Mouse (Mus musculus): ENCODE data around the gene Tmem184b. TPM values are rescaled to one million over a fixed set of nuclear protein-coding genes. Genes with fewer than 3 reads are reported as not detected.
A peak's percentile ranks its signal among the peaks of the same experiment; 100 is the strongest.

The Tmem184b gene
- polyA plus RNA-seq, 1 experiment = 269 TPM

- WGBS = 16% methylated on average over 20 of the region's 20 CpGs
- peak; percentile 61 for DNase-seq
- peaks cover 21% of the 10 kb centered on the region for H3K4me1 ChIP-seq (ENCODE audit: control insufficient read depth, insufficient read depth, low read length)
- peak overlapping the region; percentile 69 for H3K4me3 ChIP-seq (replicated peaks; ENCODE audit: extremely low read depth, low read depth, low read length)
- peak; percentile 61; the same call in 1 of the 2 replicates for TF ChIP-seq POLR2A (IDR thresholded peaks at IDR 0.05; ENCODE audit: borderline replicate concordance, extremely low read depth, low read depth, low read length)
- no peak for TF ChIP-seq CTCF (IDR thresholded peaks at IDR 0.05; ENCODE audit: insufficient read depth, low read length)
These were observed 76.1 kb downstream of the Tmem184b start for GRCm38 (mm10) chr15:79326971-79327961.

GRCm38 (mm10) chr15:79326264-79326663 is 77.1 kb downstream of the Tmem184b start:
- Histone ChIP-seq H3K4me1 (ENCODE audit: control insufficient read depth, insufficient read depth, low read length) (peaks cover 21% of the 10 kb centered on the region), H3K4me3 (replicated peaks; ENCODE audit: extremely low read depth, low read depth, low read length) (no peak overlapping the region)
- peak; percentile 59 for DNase-seq
- TF ChIP-seq CTCF (IDR thresholded peaks at IDR 0.05; ENCODE audit: insufficient read depth, low read length) (no peak), POLR2A (IDR thresholded peaks at IDR 0.05; ENCODE audit: borderline replicate concordance, extremely low read depth, low read depth, low read length) (peak; percentile 40; the same call in 1 of the 2 replicates)
- WGBS = 40% methylated on average over 4 of the region's 4 CpGs

- H3K4me1 ChIP-seq (ENCODE audit: control insufficient read depth, insufficient read depth, low read length) = peaks cover 21% of the 10 kb centered on the region
- 68% methylated on average over 3 of the region's 3 CpGs for WGBS
These were observed 77.6 kb downstream of the Tmem184b start for GRCm38 (mm10) chr15:79325742-79326141.

GRCm38 (mm10) chr15:79324373-79324772 is 79.0 kb downstream of the Tmem184b start:
- TF ChIP-seq CTCF (IDR thresholded peaks at IDR 0.05; ENCODE audit: insufficient read depth, low read length) (no peak), POLR2A (IDR thresholded peaks at IDR 0.05; ENCODE audit: borderline replicate concordance, extremely low read depth, low read depth, low read length) (no peak)
- 82% methylated on average over 3 of the region's 3 CpGs for WGBS
- no peak for DNase-seq
- no peak overlapping the region for H3K4me3 ChIP-seq (replicated peaks; ENCODE audit: extremely low read depth, low read depth, low read length)
- peaks cover 21% of the 10 kb centered on the region for H3K4me1 ChIP-seq (ENCODE audit: control insufficient read depth, insufficient read depth, low read length)

More at GRCm38 (mm10) chr15:79325742-79326141, 77.6 kb downstream of the Tmem184b start:
- no peak overlapping the region for H3K4me3 ChIP-seq (replicated peaks; ENCODE audit: extremely low read depth, low read depth, low read length)
- no peak for DNase-seq
- no peak for TF ChIP-seq CTCF (IDR thresholded peaks at IDR 0.05; ENCODE audit: insufficient read depth, low read length)
- no peak for TF ChIP-seq POLR2A (IDR thresholded peaks at IDR 0.05; ENCODE audit: borderline replicate concordance, extremely low read depth, low read depth, low read length)

- 31% methylated on average over 4 of the region's 4 CpGs for WGBS
- no peak for DNase-seq
- H3K4me1 ChIP-seq (ENCODE audit: control insufficient read depth, insufficient read depth, low read length) = peaks cover 21% of the 10 kb centered on the region
- TF ChIP-seq POLR2A (IDR thresholded peaks at IDR 0.05; ENCODE audit: borderline replicate concordance, extremely low read depth, low read depth, low read length) (no peak), CTCF (IDR thresholded peaks at IDR 0.05; ENCODE audit: insufficient read depth, low read length) (no peak)
- no peak overlapping the region for H3K4me3 ChIP-seq (replicated peaks; ENCODE audit: extremely low read depth, low read depth, low read length)
These were observed 79.6 kb downstream of the Tmem184b start for GRCm38 (mm10) chr15:79323791-79324155.

GRCm38 (mm10) chr15:79322991-79323790 is 80.2 kb downstream of the Tmem184b start:
- WGBS = 37% methylated on average over 6 of the region's 6 CpGs
- peaks cover 21% of the 10 kb centered on the region for H3K4me1 ChIP-seq (ENCODE audit: control insufficient read depth, insufficient read depth, low read length)
- no peak overlapping the region for H3K4me3 ChIP-seq (replicated peaks; ENCODE audit: extremely low read depth, low read depth, low read length)
- TF ChIP-seq POLR2A (IDR thresholded peaks at IDR 0.05; ENCODE audit: borderline replicate concordance, extremely low read depth, low read depth, low read length) (no peak), CTCF (IDR thresholded peaks at IDR 0.05; ENCODE audit: insufficient read depth, low read length) (no peak)
- DNase-seq = peak; percentile 75

GRCm38 (mm10) chr15:79322281-79322990 is 80.9 kb downstream of the Tmem184b start:
- no peak overlapping the region for H3K4me3 ChIP-seq (replicated peaks; ENCODE audit: extremely low read depth, low read depth, low read length)
- WGBS = 37% methylated on average over 11 of the region's 11 CpGs
- TF ChIP-seq CTCF (IDR thresholded peaks at IDR 0.05; ENCODE audit: insufficient read depth, low read length) (no peak), POLR2A (IDR thresholded peaks at IDR 0.05; ENCODE audit: borderline replicate concordance, extremely low read depth, low read depth, low read length) (no peak)
- peak; percentile 20 for DNase-seq
- peaks cover 21% of the 10 kb centered on the region for H3K4me1 ChIP-seq (ENCODE audit: control insufficient read depth, insufficient read depth, low read length)

- no peak for TF ChIP-seq CTCF (IDR thresholded peaks at IDR 0.05; ENCODE audit: insufficient read depth, low read length)
- TF ChIP-seq POLR2A (IDR thresholded peaks at IDR 0.05; ENCODE audit: borderline replicate concordance, extremely low read depth, low read depth, low read length) = no peak
- 63% methylated on average over 5 of the region's 5 CpGs for WGBS
- no peak for DNase-seq
- Histone ChIP-seq H3K4me3 (replicated peaks; ENCODE audit: extremely low read depth, low read depth, low read length) (no peak overlapping the region), H3K4me1 (ENCODE audit: control insufficient read depth, insufficient read depth, low read length) (peaks cover 21% of the 10 kb centered on the region)
These were observed 81.6 kb downstream of the Tmem184b start for GRCm38 (mm10) chr15:79321733-79322190.
